Mouse (Mus musculus): ENCODE data around the gene Ccr9.

DNA sequence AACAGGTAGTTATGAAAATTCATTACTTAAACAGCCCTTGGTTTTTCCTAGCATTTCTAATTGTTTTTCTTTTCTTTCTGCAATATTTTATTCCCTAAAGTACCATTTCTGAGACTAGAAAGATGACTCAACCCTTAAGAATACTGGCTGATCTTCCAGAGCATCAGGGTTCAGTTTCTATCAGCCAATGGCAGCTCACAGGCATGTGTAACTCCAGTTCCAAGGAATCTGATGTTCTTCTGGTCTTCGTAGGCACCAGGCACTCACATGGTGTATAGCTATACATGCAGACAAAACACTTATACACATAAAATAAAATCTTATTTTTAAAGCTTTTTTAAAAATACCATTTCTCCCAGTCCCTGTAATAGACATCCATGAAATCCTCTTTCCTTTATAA, 79.9 kb downstream of the Ccr9 start:
- no peak for TF ChIP-seq CTCF (IDR thresholded peaks at IDR 0.05; ENCODE audit: borderline replicate concordance, insufficient read depth, low read depth, low read length)
- TF ChIP-seq POLR2A (IDR thresholded peaks at IDR 0.05; ENCODE audit: borderline replicate concordance, insufficient read depth, low read length) = no peak

Measured in cerebellum, adult 2 months (tissue).